Mouse (Mus musculus): ENCODE measurements around the gene Asl. TPM values are rescaled to one million over a fixed set of nuclear protein-coding genes. Genes with fewer than 3 reads are reported as not detected.

Gene Asl
- polyA plus RNA-seq, 1 experiment from 2014 or later, result 27.3 TPM

DNA sequence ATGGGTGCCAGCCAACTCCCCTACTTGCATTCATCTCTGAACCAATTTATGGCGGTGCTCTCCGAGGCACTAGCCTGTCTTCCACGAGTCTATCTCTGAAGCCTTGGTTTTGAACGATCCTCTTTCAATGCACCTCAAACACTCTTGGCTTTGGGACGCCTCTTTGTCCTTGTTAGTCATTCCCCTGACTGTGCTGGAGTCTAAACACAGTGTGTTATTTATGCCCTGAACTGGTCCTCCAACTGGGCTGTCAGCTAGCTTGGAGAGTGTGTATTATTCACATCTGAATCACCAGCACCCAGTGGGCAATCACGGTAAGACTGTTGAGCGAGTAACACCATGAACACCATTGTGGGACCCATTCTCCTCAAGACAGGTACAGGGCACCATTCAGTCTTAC, 1.4 kb downstream of the Asl start:
- H3K27me3 ChIP-seq (replicated peaks; ENCODE audit: insufficient read depth, low read length), result no peaks in the 10 kb centered on the region
- H3K4me1 ChIP-seq (ENCODE audit: insufficient read depth, low read depth, low read length), result no peaks in the 10 kb centered on the region
- no peak overlapping the region for H3K27ac ChIP-seq (ENCODE audit: low read length)
- no peaks in the 10 kb centered on the region for H3K36me3 ChIP-seq (ENCODE audit: insufficient read depth, low read length)
- H3K9me3 ChIP-seq (ENCODE audit: low read length), result no peaks in the 10 kb centered on the region
- no peak overlapping the region for H3K4me3 ChIP-seq (ENCODE audit: low read depth, low read length)
- H3K9ac ChIP-seq (replicated peaks; ENCODE audit: low read depth), result no peak overlapping the region
- ATAC-seq, result no peak
- no peak for TF ChIP-seq CTCF (IDR thresholded peaks at IDR 0.05)
- TF ChIP-seq EP300 (IDR thresholded peaks at IDR 0.05), result no peak
- 68% methylated on average over 7 of the region's 7 CpGs for WGBS
- no peak overlapping the region for H3K4me2 ChIP-seq (replicated peaks; ENCODE audit: low read depth, low read length)
- DNase-seq (ENCODE audit: low spot score), result no peak

- H3K9ac ChIP-seq (replicated peaks; ENCODE audit: low read depth), result no peak overlapping the region
- DNase-seq (ENCODE audit: low spot score) (no peak), ATAC-seq (no peak)
- TF ChIP-seq CTCF (IDR thresholded peaks at IDR 0.05) (no peak), EP300 (IDR thresholded peaks at IDR 0.05) (no peak)
- no peak overlapping the region for H3K27ac ChIP-seq (ENCODE audit: low read length)
- no peaks in the 10 kb centered on the region for H3K9me3 ChIP-seq (ENCODE audit: low read length)
- H3K27me3 ChIP-seq (replicated peaks; ENCODE audit: insufficient read depth, low read length), result no peaks in the 10 kb centered on the region
- no peak overlapping the region for H3K4me2 ChIP-seq (replicated peaks; ENCODE audit: low read depth, low read length)
- no peak overlapping the region for H3K4me3 ChIP-seq (ENCODE audit: low read depth, low read length)
- no peaks in the 10 kb centered on the region for H3K4me1 ChIP-seq (ENCODE audit: insufficient read depth, low read depth, low read length)
- no peaks in the 10 kb centered on the region for H3K36me3 ChIP-seq (ENCODE audit: insufficient read depth, low read length)
- WGBS, result 66% methylated on average over 5 of the region's 5 CpGs
These were observed 1.9 kb downstream of the Asl start for GRCm38 (mm10) chr5:130027134-130027533.

DNA sequence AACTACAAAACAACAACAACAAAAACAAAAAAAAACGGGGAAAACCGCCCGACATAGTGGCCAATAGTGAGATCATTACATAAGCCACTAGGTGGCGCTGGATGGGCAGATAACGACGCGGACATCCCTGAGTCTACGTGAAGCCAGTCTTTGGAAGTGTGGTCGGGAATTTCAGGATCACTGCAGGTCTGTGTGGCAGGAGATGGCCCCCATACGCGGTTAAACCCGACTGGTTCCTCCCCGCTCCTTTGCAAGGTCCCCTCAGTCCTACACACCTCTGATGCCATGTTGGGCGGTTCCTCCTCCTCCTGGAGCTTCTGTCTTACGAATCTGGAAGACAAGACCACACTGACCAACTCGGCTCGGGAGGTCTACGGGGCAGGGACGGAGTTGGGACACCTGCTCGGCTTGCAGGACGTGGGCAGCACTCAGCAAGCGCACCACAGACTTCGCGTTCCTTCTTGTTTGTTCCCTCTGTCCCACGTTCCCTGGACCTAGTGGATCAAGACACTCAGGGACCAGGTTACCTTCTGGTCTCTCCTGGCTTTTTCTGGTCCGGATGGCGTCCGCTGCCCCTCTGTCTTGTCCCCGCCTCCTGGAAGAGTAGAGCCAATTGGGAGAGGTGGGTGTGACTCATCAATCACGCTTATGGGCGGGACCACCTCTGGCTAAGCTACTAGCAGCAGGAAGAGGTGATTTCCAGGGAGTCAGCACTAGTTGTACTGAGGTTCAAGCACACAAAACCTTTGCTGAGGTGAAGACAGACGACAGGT, 5.1 kb downstream of the Asl start:
- ATAC-seq (peak; percentile 96), DNase-seq (ENCODE audit: low spot score) (peak; percentile 97)
- no peaks in the 10 kb centered on the region for H3K36me3 ChIP-seq (ENCODE audit: insufficient read depth, low read length)
- H3K27ac ChIP-seq (ENCODE audit: low read length), result peak overlapping the region; percentile 84
- 0% methylated on average over 32 of the region's 32 CpGs for WGBS
- no peaks in the 10 kb centered on the region for H3K27me3 ChIP-seq (replicated peaks; ENCODE audit: insufficient read depth, low read length)
- no peaks in the 10 kb centered on the region for H3K4me1 ChIP-seq (ENCODE audit: insufficient read depth, low read depth, low read length)
- peak overlapping the region; percentile 92 for H3K4me2 ChIP-seq (replicated peaks; ENCODE audit: low read depth, low read length)
- no peaks in the 10 kb centered on the region for H3K9me3 ChIP-seq (ENCODE audit: low read length)
- H3K4me3 ChIP-seq (ENCODE audit: low read depth, low read length), result peak overlapping the region; percentile 64
- TF ChIP-seq EP300 (IDR thresholded peaks at IDR 0.05) (no peak), CTCF (IDR thresholded peaks at IDR 0.05) (peak; percentile 88)
- peak overlapping the region; percentile 54; the same call in 1 of the 2 replicates for H3K9ac ChIP-seq (replicated peaks; ENCODE audit: low read depth)

DNA sequence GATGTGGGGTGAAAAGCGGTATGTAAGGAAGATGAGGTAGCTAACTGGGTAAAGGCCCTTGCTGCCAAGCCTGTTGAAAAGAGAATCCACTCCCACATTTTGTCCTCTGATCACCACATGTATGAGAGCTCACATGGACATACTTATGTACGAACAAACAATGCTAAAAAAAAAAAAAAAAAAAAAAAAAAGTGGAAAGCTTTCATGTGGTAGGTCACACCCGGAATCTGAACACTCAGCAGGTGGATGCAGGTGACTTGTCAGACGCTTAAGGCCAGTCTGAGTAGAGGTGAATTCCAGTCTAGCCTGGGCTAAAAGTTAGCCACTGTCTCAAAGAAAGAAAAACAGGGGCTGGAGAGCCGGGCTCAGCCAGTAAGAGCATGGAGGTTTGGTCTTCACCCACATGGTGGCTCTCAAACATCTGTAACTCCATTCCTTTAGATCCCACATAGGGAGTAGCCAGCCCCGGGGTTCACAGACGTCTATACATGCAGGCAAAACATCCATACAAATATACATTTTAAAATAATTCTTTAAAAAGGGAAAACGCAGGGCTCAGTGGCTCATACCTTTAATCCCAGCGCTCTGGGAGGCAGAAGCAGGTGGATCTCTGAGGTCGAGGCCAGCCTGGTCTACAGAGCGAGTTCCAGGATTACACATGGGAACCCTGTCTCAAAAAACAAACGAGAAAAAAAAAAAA, 5.8 kb downstream of the Asl start:
- Histone ChIP-seq H3K27ac (ENCODE audit: low read length) (no peak overlapping the region), H3K9me3 (ENCODE audit: low read length) (no peaks in the 10 kb centered on the region), H3K4me2 (replicated peaks; ENCODE audit: low read depth, low read length) (peak overlapping the region; percentile 27; the same call in 1 of the 2 replicates), H3K4me1 (ENCODE audit: insufficient read depth, low read depth, low read length) (no peaks in the 10 kb centered on the region), H3K4me3 (ENCODE audit: low read depth, low read length) (peak overlapping the region; percentile 64; the same call in 1 of the 2 replicates), H3K36me3 (ENCODE audit: insufficient read depth, low read length) (no peaks in the 10 kb centered on the region; the same call in 1 of the 2 replicates), H3K27me3 (replicated peaks; ENCODE audit: insufficient read depth, low read length) (no peaks in the 10 kb centered on the region), H3K9ac (replicated peaks; ENCODE audit: low read depth) (no peak overlapping the region)
- TF ChIP-seq EP300 (IDR thresholded peaks at IDR 0.05) (no peak), CTCF (IDR thresholded peaks at IDR 0.05) (no peak)
- DNase-seq (ENCODE audit: low spot score) (no peak), ATAC-seq (no peak)
- 37% methylated on average over 12 of the region's 12 CpGs for WGBS

GRCm38 (mm10) chr5:130022366-130022765, 6.7 kb downstream of the Asl start:
- WGBS, result 70% methylated on average over 7 of the region's 7 CpGs
- Histone ChIP-seq H3K9me3 (ENCODE audit: low read length) (no peaks in the 10 kb centered on the region), H3K4me1 (ENCODE audit: insufficient read depth, low read depth, low read length) (no peaks in the 10 kb centered on the region), H3K9ac (replicated peaks; ENCODE audit: low read depth) (no peak overlapping the region), H3K27me3 (replicated peaks; ENCODE audit: insufficient read depth, low read length) (no peaks in the 10 kb centered on the region), H3K36me3 (ENCODE audit: insufficient read depth, low read length) (no peaks in the 10 kb centered on the region; the same call in 1 of the 2 replicates), H3K4me2 (replicated peaks; ENCODE audit: low read depth, low read length) (no peak overlapping the region), H3K27ac (ENCODE audit: low read length) (no peak overlapping the region), H3K4me3 (ENCODE audit: low read depth, low read length) (no peak overlapping the region)
- TF ChIP-seq CTCF (IDR thresholded peaks at IDR 0.05) (no peak), EP300 (IDR thresholded peaks at IDR 0.05) (no peak)
- ATAC-seq (no peak), DNase-seq (ENCODE audit: low spot score) (no peak)

- H3K27me3 ChIP-seq (replicated peaks; ENCODE audit: insufficient read depth, low read length), result no peaks in the 10 kb centered on the region
- no peaks in the 10 kb centered on the region for H3K4me1 ChIP-seq (ENCODE audit: insufficient read depth, low read depth, low read length)
- ATAC-seq, result no peak
- H3K9ac ChIP-seq (replicated peaks; ENCODE audit: low read depth), result no peak overlapping the region
- no peak overlapping the region for H3K4me3 ChIP-seq (ENCODE audit: low read depth, low read length)
- TF ChIP-seq EP300 (IDR thresholded peaks at IDR 0.05) (no peak), CTCF (IDR thresholded peaks at IDR 0.05) (no peak)
- no peak overlapping the region for H3K27ac ChIP-seq (ENCODE audit: low read length)
- H3K4me2 ChIP-seq (replicated peaks; ENCODE audit: low read depth, low read length), result no peak overlapping the region
- no peaks in the 10 kb centered on the region for H3K9me3 ChIP-seq (ENCODE audit: low read length)
- H3K36me3 ChIP-seq (ENCODE audit: insufficient read depth, low read length), result no peaks in the 10 kb centered on the region; the same call in 1 of the 2 replicates
- no peak for DNase-seq (ENCODE audit: low spot score)
- WGBS, result 53% methylated on average over 5 of the region's 5 CpGs
These were observed 7.6 kb downstream of the Asl start for GRCm38 (mm10) chr5:130021361-130021966.
